Mouse (Mus musculus): Measurements from ENCODE around the gene Gps2. TPM values are rescaled to one million over a fixed set of nuclear protein-coding genes. Genes with fewer than 3 reads are reported as not detected.
A peak's percentile ranks its signal among the peaks of the same experiment; 100 is the strongest.
"Not testable (repeated sequence)": the region's sequence is repeated elsewhere in the genome, so short reads cannot be mapped to it uniquely, and the experiment has no call there.

Gene Gps2
- polyA plus RNA-seq, 1 experiment from 2014 or later: 42.3 TPM

DNA sequence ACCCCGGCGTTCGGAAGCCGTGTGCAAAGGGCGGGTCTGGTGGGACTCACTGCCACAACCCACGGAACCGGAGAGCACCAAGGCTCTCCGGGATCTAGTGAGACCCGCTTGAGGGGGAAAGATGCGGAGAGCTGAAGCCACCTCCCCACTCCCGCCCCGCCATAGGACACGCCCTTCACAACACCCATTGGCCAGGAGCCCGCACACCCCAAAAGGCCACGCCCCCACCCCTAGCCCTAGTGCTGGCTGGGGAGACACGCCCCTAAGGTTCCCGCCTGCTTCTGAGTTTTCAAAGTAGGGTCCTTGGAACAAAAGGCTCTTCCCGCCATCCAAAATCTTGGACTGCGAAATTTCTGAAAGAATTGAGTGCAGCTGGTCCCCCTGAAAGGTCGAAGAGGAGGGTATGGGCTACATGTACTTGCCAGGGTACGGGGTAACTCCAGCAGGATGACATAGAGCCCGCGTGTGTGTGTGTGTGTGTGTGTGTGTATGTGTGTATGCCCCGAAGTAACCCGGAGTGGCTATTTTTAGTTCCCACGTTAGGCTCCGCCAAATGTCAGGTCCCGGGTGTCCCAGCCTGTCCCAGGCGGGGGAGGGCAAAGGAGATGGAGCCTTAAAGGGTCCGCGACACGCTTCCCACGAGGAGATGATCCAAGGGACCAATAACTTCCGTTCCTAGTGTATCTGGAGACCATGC, 34.5 kb downstream of the Gps2 start, which contains the start of gene Slc2a4:
Slc2a4 (minus strand) TSS at position 123 of the 697 bp plus-strand sequence.
- Histone ChIP-seq H3K4me1 (replicated peaks; ENCODE audit: control insufficient read depth, insufficient read depth, low read length) (peaks cover 10% of the 10 kb centered on the region), H3K9me3 (ENCODE audit: control insufficient read depth) (no peaks in the 10 kb centered on the region), H3K4me3 (ENCODE audit: low read depth, low read length) (peak within 1 kb of the TSS; percentile 47), H3K36me3 (ENCODE audit: control insufficient read depth, insufficient read depth) (no peaks in the 10 kb centered on the region), H3K4me2 (replicated peaks; ENCODE audit: low read depth) (peak within 1 kb of the TSS; percentile 74), H3K9ac (ENCODE audit: low read depth, low read length) (peak within 1 kb of the TSS; percentile 35), H3K27ac (ENCODE audit: low read depth, low read length) (peak within 1 kb of the TSS; percentile 50), H3K27me3 (replicated peaks; ENCODE audit: control insufficient read depth, insufficient read depth, low read length) (no peaks in the 10 kb centered on the region)
- under 1% methylated on average over 34 of the region's 34 CpGs for WGBS
- ATAC-seq: peak; percentile 80
- TF ChIP-seq CTCF (IDR thresholded peaks at IDR 0.05; ENCODE audit: low read depth): no peak

DNA sequence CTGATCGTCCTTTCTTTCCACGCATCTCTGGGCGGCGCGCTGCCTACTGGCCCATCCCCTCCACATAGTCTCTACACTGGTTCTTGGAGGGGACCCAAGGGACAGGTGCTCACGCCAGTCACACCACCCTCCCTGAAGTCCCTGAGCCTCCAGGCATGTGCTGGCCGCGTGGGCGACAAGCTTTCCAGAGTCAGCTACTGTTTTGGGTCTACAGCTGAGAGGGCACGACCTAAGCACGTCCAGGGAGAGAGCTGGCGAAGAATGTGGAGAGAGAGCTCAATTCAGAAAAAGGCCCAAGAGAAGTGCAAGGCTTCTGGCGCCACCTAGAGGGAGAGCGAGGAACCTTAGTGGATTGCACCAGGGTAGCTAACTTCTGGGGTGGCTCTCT, 35.1 kb downstream of the Gps2 start:
- Histone ChIP-seq H3K9me3 (ENCODE audit: control insufficient read depth) (no peaks in the 10 kb centered on the region), H3K27me3 (replicated peaks; ENCODE audit: control insufficient read depth, insufficient read depth, low read length) (no peaks in the 10 kb centered on the region), H3K4me1 (replicated peaks; ENCODE audit: control insufficient read depth, insufficient read depth, low read length) (peaks cover 10% of the 10 kb centered on the region), H3K27ac (ENCODE audit: low read depth, low read length) (no peak overlapping the region), H3K36me3 (ENCODE audit: control insufficient read depth, insufficient read depth) (no peaks in the 10 kb centered on the region), H3K9ac (ENCODE audit: low read depth, low read length) (peak overlapping the region; percentile 18; the same call in 1 of the 2 replicates), H3K4me3 (ENCODE audit: low read depth, low read length) (peak overlapping the region; percentile 47), H3K4me2 (replicated peaks; ENCODE audit: low read depth) (peak overlapping the region; percentile 74)
- under 1% methylated on average over 14 of the region's 14 CpGs for WGBS
- peak; percentile 97 for TF ChIP-seq CTCF (IDR thresholded peaks at IDR 0.05; ENCODE audit: low read depth)
- peak; percentile 39; the same call in 1 of the 2 replicates for ATAC-seq

DNA sequence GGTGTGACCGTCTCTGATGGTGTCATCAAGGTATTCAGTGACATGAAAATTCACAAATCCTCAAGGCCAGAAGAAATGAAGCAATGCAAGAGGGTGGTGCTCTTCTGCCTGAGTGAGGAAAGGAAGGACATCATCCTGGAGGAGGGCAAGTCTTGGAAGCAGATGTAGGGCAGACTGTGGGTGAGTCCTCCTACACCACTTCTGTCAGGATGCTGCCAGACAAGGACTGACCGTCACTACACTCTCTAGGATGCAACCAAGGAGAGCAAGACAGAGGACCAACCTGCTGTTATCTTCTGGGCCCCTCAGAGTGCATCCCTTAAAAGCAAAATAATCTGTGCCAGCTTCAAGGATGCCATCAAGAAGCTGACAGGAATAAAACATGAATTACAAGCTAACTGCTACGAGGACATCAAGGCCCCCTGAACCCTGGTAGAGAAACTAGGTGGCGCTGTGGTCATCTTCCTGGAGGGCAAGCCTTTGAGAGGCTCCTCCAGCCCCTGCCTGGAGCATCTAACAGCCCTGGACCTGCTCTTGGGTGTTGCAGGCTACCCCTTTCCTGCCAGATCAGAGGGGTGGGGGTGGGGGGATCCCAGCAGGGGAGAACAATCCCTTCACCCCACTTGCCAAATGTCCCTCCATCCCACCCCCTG, 37.2 kb downstream of the Gps2 start:
- WGBS: 45% methylated on average over 4 of the region's 4 CpGs
- Histone ChIP-seq H3K4me2 (replicated peaks; ENCODE audit: low read depth) (no peak overlapping the region), H3K9me3 (ENCODE audit: control insufficient read depth) (no peaks in the 10 kb centered on the region), H3K27ac (ENCODE audit: low read depth, low read length) (no peak overlapping the region), H3K4me1 (replicated peaks; ENCODE audit: control insufficient read depth, insufficient read depth, low read length) (peaks cover 10% of the 10 kb centered on the region), H3K4me3 (ENCODE audit: low read depth, low read length) (no peak overlapping the region), H3K9ac (ENCODE audit: low read depth, low read length) (no peak overlapping the region), H3K36me3 (ENCODE audit: control insufficient read depth, insufficient read depth) (no peaks in the 10 kb centered on the region), H3K27me3 (replicated peaks; ENCODE audit: control insufficient read depth, insufficient read depth, low read length) (no peaks in the 10 kb centered on the region)
- TF ChIP-seq CTCF (IDR thresholded peaks at IDR 0.05; ENCODE audit: low read depth): peak; percentile 61
- no peak for ATAC-seq

DNA sequence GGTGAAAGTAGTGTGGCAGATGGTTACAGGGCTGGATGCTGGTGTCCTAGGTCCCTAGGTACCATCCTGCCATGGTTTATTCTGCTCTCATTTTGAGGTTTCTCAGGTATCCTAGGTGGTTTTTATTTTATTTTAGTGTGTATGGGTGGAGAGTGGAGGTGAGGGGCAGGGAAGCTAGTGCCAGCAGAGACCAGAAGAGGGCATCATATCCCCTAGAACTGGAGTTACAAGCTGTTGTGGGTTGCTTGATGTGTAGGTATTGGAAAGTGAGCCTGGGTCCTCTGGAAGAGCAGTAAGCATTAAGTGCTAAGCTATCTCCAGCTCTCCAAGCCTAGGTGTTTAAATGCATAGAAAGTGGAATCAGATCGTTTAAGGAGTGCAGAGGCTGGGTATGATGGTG, 38.6 kb downstream of the Gps2 start:
- Histone ChIP-seq H3K36me3 (ENCODE audit: control insufficient read depth, insufficient read depth) (no peaks in the 10 kb centered on the region), H3K9me3 (ENCODE audit: control insufficient read depth) (no peaks in the 10 kb centered on the region), H3K9ac (ENCODE audit: low read depth, low read length) (no peak overlapping the region), H3K27me3 (replicated peaks; ENCODE audit: control insufficient read depth, insufficient read depth, low read length) (no peaks in the 10 kb centered on the region), H3K4me1 (replicated peaks; ENCODE audit: control insufficient read depth, insufficient read depth, low read length) (peaks cover 10% of the 10 kb centered on the region), H3K4me3 (ENCODE audit: low read depth, low read length) (no peak overlapping the region), H3K27ac (ENCODE audit: low read depth, low read length) (no peak overlapping the region), H3K4me2 (replicated peaks; ENCODE audit: low read depth) (no peak overlapping the region)
- ATAC-seq: no peak
- peak; percentile 68 for TF ChIP-seq CTCF (IDR thresholded peaks at IDR 0.05; ENCODE audit: low read depth)
- 36% methylated on average over 1 of the region's 1 CpGs for WGBS

DNA sequence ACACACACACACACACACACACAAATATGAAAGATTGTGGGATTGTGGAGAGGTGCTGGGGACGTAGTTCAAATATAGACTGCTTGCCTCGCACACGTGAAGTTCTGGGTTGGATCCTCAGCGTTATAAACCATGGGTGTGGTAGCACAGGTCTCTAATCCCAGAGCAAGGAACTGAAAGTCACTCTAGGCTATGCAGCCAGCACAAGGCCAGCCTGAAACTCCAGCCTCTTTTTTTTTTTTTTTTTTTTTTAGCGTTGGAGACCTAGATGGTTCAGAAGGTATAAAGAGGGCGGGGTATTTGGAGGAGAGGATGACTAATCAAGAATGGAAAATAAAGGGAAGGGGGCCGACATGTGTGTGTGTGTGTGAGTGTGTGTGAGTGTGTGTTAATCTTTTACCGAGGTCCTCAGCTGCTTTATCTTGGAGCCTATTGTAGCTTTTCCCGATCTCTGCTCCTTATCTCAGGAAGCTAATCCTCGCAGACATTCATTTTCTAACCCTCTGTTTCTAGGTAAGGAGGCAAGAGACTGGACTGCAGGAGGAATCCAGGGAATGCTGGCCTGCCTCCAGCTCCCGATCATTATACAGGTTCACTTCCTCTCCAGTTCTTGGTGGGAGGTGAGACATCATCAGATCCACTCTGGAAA, 39.7 kb downstream of the Gps2 start:
- H3K4me1 ChIP-seq (replicated peaks; ENCODE audit: control insufficient read depth, insufficient read depth, low read length): peaks cover 5% of the 10 kb centered on the region
- no peaks in the 10 kb centered on the region for H3K9me3 ChIP-seq (ENCODE audit: control insufficient read depth)
- H3K27me3 ChIP-seq (replicated peaks; ENCODE audit: control insufficient read depth, insufficient read depth, low read length): no peaks in the 10 kb centered on the region
- TF ChIP-seq CTCF (IDR thresholded peaks at IDR 0.05; ENCODE audit: low read depth): no peak
- H3K36me3 ChIP-seq (ENCODE audit: control insufficient read depth, insufficient read depth): no peaks in the 10 kb centered on the region
- ATAC-seq: peak; percentile 37; the same call in 1 of the 2 replicates
- WGBS: 22% methylated on average over 11 of the region's 11 CpGs
- H3K4me3 ChIP-seq (ENCODE audit: low read depth, low read length): no peak overlapping the region
- no peak overlapping the region for H3K9ac ChIP-seq (ENCODE audit: low read depth, low read length)
- H3K4me2 ChIP-seq (replicated peaks; ENCODE audit: low read depth): peak overlapping the region; percentile 6
- H3K27ac ChIP-seq (ENCODE audit: low read depth, low read length): no peak overlapping the region

DNA sequence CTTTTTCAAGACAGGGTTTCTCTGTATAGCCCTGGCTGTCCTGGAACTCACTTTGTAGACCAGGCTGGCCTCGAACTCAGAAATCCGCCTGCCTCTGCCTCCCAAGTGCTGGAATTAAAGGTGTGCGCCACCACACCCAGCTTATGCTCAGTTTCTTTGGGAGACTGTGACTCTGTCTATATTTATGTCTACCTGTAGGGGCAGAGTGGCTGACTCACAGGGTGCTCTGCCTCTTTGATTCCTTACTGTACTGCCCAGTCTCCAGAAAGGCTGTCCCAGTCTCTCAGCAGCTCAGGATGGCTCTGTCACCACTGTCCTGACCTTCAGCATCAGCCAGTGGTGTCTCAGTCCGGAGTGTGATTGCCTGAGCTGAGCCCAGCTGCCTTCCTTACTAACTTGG, 41.9 kb downstream of the Gps2 start:
- H3K9me3 ChIP-seq (ENCODE audit: control insufficient read depth); H3K4me2 ChIP-seq (replicated peaks; ENCODE audit: low read depth); H3K4me1 ChIP-seq (replicated peaks; ENCODE audit: control insufficient read depth, insufficient read depth, low read length); H3K4me3 ChIP-seq (ENCODE audit: low read depth, low read length); H3K27me3 ChIP-seq (replicated peaks; ENCODE audit: control insufficient read depth, insufficient read depth, low read length); H3K27ac ChIP-seq (ENCODE audit: low read depth, low read length); H3K9ac ChIP-seq (ENCODE audit: low read depth, low read length); H3K36me3 ChIP-seq (ENCODE audit: control insufficient read depth, insufficient read depth): not testable (repeated sequence)
- peak; percentile 44 for ATAC-seq
- 71% methylated on average over 3 of the region's 4 CpGs for WGBS
- peak; percentile 26 for TF ChIP-seq CTCF (IDR thresholded peaks at IDR 0.05; ENCODE audit: low read depth)
